Comparison of ENCODE assay signal across 23 mouse cellular contexts in the genomic region with DNA sequence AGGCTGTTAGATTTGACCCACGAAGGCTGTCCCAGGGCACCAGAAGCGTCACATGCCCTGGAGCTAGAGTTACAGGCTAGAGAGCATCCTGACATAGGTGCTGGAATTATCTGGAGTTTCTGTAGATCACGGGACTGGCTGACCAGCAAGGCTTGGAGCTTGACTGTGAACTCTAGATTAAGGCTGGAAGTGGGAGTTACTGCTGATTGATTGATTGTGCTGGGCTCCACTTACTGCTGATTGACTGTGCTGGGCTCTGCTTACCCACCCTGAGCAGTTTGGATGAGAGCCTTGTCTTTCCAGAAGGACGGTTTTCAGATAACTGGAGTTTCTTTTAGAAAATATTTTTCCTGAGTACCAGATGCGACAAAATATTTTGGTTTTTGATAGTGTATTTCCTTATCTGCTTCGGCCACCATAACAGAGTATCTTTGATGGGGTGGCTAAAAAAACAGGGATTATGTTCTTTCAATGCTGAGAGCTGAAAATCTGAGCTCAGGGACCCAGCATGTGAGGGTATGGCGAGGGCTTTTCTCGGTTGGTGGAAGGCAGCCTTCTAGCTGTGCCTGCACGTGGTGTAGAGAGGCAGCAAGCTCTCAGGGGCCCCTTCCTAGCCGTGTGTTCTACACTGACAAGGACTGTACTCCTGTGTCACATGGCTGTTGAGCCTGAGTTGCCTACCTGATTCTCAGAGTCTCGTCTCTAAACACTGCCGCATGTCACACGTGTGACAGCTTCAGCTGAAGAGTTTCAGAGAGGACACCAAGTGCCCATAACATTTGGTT.
A peak's percentile ranks its signal among the peaks of the same experiment; 100 is the strongest.
DNase-seq lines count a peak whose midpoint lies in the region; ATAC-seq and TF ChIP-seq lines count a peak whose summit lies in the region.
"Had no signal": no experiment of that assay in that cellular context is flagged by ENCODE, and none has a peak within 500 bp of the region (broad histone marks: within the 10 kb centered on the region; RNA-seq: fewer than 3 reads in every experiment).

No protein-coding gene starts in this region.

- no peak for TF ChIP-seq POLR2A in heart, adult 2 months (IDR thresholded peaks at IDR 0.05; ENCODE audit: insufficient read depth, low read depth, low read length)

- H3K27me3 ChIP-seq in heart, embryonic 11.5 days (ENCODE audit: control insufficient read depth, insufficient read depth, low read length) = no peaks in the 10 kb centered on the region
- no peaks in the 10 kb centered on the region for H3K27me3 ChIP-seq in heart, adult 2 months (ENCODE audit: control insufficient read depth, insufficient read depth, low read length)
- H3K27me3 ChIP-seq in intestine, embryonic 15.5 days (replicated peaks) = no peaks in the 10 kb centered on the region
- H3K27me3 ChIP-seq in intestine, postnatal 0 days (replicated peaks; ENCODE audit: control insufficient read depth, insufficient read depth, low read length) = no peaks in the 10 kb centered on the region
- H3K27me3 ChIP-seq in liver, embryonic 11.5 days (replicated peaks; ENCODE audit: control insufficient read depth, insufficient read depth, low read length) = no peaks in the 10 kb centered on the region
- H3K27me3 ChIP-seq in liver, embryonic 12.5 days (replicated peaks) = no peaks in the 10 kb centered on the region
- H3K27me3 ChIP-seq in intestine, embryonic 16.5 days (replicated peaks; ENCODE audit: control insufficient read depth, insufficient read depth, low read length) = no peaks in the 10 kb centered on the region
- H3K27me3 ChIP-seq: liver, embryonic 13.5 days; midbrain, embryonic 15.5 days; stomach, embryonic 15.5 days had no signal

- peak overlapping the region; percentile 60 for H3K27ac ChIP-seq in heart, embryonic 11.5 days (ENCODE audit: low read depth, low read length)
- H3K27ac ChIP-seq in heart, adult 2 months = no peak overlapping the region
- H3K27ac ChIP-seq in intestine, embryonic 15.5 days = no peak overlapping the region
- no peak overlapping the region for H3K27ac ChIP-seq in intestine, postnatal 0 days (ENCODE audit: low read depth, low read length)
- no peak overlapping the region for H3K27ac ChIP-seq in liver, embryonic 11.5 days (ENCODE audit: low read depth, low read length)
- no peak overlapping the region for H3K27ac ChIP-seq in liver, embryonic 12.5 days
- 0 out of 2 replicates have a peak overlapping the region, but pooled peaks have one; percentile 6 for H3K27ac ChIP-seq in intestine, embryonic 16.5 days (ENCODE audit: low read length)
- H3K27ac ChIP-seq: liver, embryonic 13.5 days; midbrain, embryonic 15.5 days; stomach, embryonic 15.5 days had no signal

- peak overlapping the region; percentile 25 for H3K4me2 ChIP-seq in heart, embryonic 11.5 days
- no peak overlapping the region for H3K4me2 ChIP-seq in intestine, embryonic 15.5 days (replicated peaks)
- no peak overlapping the region for H3K4me2 ChIP-seq in intestine, postnatal 0 days (replicated peaks; ENCODE audit: low read depth)
- no peak overlapping the region for H3K4me2 ChIP-seq in liver, embryonic 11.5 days
- H3K4me2 ChIP-seq in liver, embryonic 12.5 days = no peak overlapping the region
- no peak overlapping the region for H3K4me2 ChIP-seq in intestine, embryonic 16.5 days (ENCODE audit: low read depth, low read length)
- H3K4me2 ChIP-seq: liver, embryonic 13.5 days; midbrain, embryonic 15.5 days; stomach, embryonic 15.5 days had no signal

- 34% methylated on average over 13 of the region's 13 CpGs for WGBS in heart, embryonic 11.5 days (ENCODE audit: insufficient replicate concordance)
- WGBS in heart, adult 2 months = 48% methylated on average over 13 of the region's 13 CpGs
- WGBS in intestine, embryonic 15.5 days = 73% methylated on average over 13 of the region's 13 CpGs
- WGBS in intestine, postnatal 0 days = 72% methylated on average over 13 of the region's 13 CpGs
- 58% methylated on average over 13 of the region's 13 CpGs for WGBS in liver, embryonic 11.5 days
- 60% methylated on average over 13 of the region's 13 CpGs for WGBS in liver, embryonic 12.5 days (ENCODE audit: insufficient replicate concordance)
- WGBS in intestine, embryonic 16.5 days = 70% methylated on average over 13 of the region's 13 CpGs

- ATAC-seq in heart, embryonic 11.5 days (replicated peaks; ENCODE audit: insufficient number of reproducible peaks, low FRiP score, low TSS enrichment) = peak; percentile 65
- ATAC-seq in intestine, embryonic 15.5 days = 0 out of 2 replicates have a peak, but pooled peaks have one; percentile 56
- ATAC-seq in intestine, postnatal 0 days = no peak
- 0 out of 2 replicates have a peak, but pooled peaks have one; percentile 31 for ATAC-seq in liver, embryonic 11.5 days (replicated peaks; ENCODE audit: low FRiP score)
- no peak for ATAC-seq in liver, embryonic 12.5 days
- ATAC-seq in intestine, embryonic 16.5 days = peak; percentile 50; the same call in 1 of the 2 replicates
- ATAC-seq: hindbrain, embryonic 16.5 days; midbrain, embryonic 15.5 days had no signal

- no peaks in the 10 kb centered on the region for H3K36me3 ChIP-seq in heart, embryonic 11.5 days (ENCODE audit: control insufficient read depth, insufficient read depth, low read length)
- peaks cover 7% of the 10 kb centered on the region for H3K36me3 ChIP-seq in heart, adult 2 months (ENCODE audit: control insufficient read depth, insufficient read depth, low read length)
- 0 out of 2 replicates have a peak, but pooled peaks cover 2% of the 10 kb centered on the region for H3K36me3 ChIP-seq in intestine, embryonic 15.5 days
- no peaks in the 10 kb centered on the region for H3K36me3 ChIP-seq in intestine, postnatal 0 days (ENCODE audit: control insufficient read depth, insufficient read depth)
- no peaks in the 10 kb centered on the region for H3K36me3 ChIP-seq in liver, embryonic 11.5 days (ENCODE audit: control insufficient read depth, insufficient read depth, low read length)
- no peaks in the 10 kb centered on the region for H3K36me3 ChIP-seq in liver, embryonic 12.5 days
- no peaks in the 10 kb centered on the region for H3K36me3 ChIP-seq in intestine, embryonic 16.5 days (ENCODE audit: control insufficient read depth, insufficient read depth, low read length)
- H3K36me3 ChIP-seq: liver, embryonic 13.5 days; midbrain, embryonic 15.5 days; stomach, embryonic 15.5 days had no signal

- no peak overlapping the region for H3K4me3 ChIP-seq in heart, embryonic 11.5 days (ENCODE audit: low read depth, low read length)
- no peak overlapping the region for H3K4me3 ChIP-seq in heart, adult 2 months
- no peak overlapping the region for H3K4me3 ChIP-seq in intestine, embryonic 15.5 days (replicated peaks)
- no peak overlapping the region for H3K4me3 ChIP-seq in intestine, postnatal 0 days (ENCODE audit: low read depth, low read length)
- H3K4me3 ChIP-seq in liver, embryonic 11.5 days (ENCODE audit: low read depth, low read length) = no peak overlapping the region
- no peak overlapping the region for H3K4me3 ChIP-seq in liver, embryonic 12.5 days
- no peak overlapping the region for H3K4me3 ChIP-seq in intestine, embryonic 16.5 days (ENCODE audit: low read length)
- H3K4me3 ChIP-seq: liver, embryonic 13.5 days; midbrain, embryonic 15.5 days; myocyte; stomach, embryonic 15.5 days had no signal

- TF ChIP-seq CTCF in heart, adult 2 months (IDR thresholded peaks at IDR 0.05) = no peak
- no peak for TF ChIP-seq CTCF in intestine, postnatal 0 days (IDR thresholded peaks at IDR 0.05; ENCODE audit: low read depth)

- intact Hi-C loops in heart, adult 2 months (cut with DNase I) = no loop called here
- intact Hi-C loops in left cerebral cortex, postnatal 14 days (cut with DNase I) = no loop called here

- H3K9me3 ChIP-seq in heart, embryonic 11.5 days (replicated peaks; ENCODE audit: control insufficient read depth, low read length) = no peaks in the 10 kb centered on the region
- no peaks in the 10 kb centered on the region for H3K9me3 ChIP-seq in intestine, embryonic 15.5 days
- H3K9me3 ChIP-seq in intestine, postnatal 0 days (ENCODE audit: control insufficient read depth) = no peaks in the 10 kb centered on the region
- H3K9me3 ChIP-seq in liver, embryonic 11.5 days (ENCODE audit: control insufficient read depth, low read length) = no peaks in the 10 kb centered on the region
- H3K9me3 ChIP-seq in liver, embryonic 12.5 days (replicated peaks) = no peaks in the 10 kb centered on the region
- H3K9me3 ChIP-seq in intestine, embryonic 16.5 days (ENCODE audit: control insufficient read depth, low read length) = no peaks in the 10 kb centered on the region
- H3K9me3 ChIP-seq: liver, embryonic 13.5 days; midbrain, embryonic 15.5 days; stomach, embryonic 15.5 days had no signal

- peaks cover 22% of the 10 kb centered on the region for H3K4me1 ChIP-seq in heart, embryonic 11.5 days (ENCODE audit: control insufficient read depth, insufficient read depth, low read length)
- peaks cover 7% of the 10 kb centered on the region for H3K4me1 ChIP-seq in heart, adult 2 months (ENCODE audit: control insufficient read depth, insufficient read depth, low read length)
- peaks cover 11% of the 10 kb centered on the region; the same call in 1 of the 2 replicates for H3K4me1 ChIP-seq in intestine, embryonic 15.5 days (replicated peaks)
- no peaks in the 10 kb centered on the region for H3K4me1 ChIP-seq in intestine, postnatal 0 days (replicated peaks; ENCODE audit: control insufficient read depth, insufficient read depth, low read length)
- H3K4me1 ChIP-seq in liver, embryonic 11.5 days (replicated peaks; ENCODE audit: control insufficient read depth, insufficient read depth, low read length) = 0 out of 2 replicates have a peak, but pooled peaks cover 5% of the 10 kb centered on the region
- peaks cover 6% of the 10 kb centered on the region; the same call in 1 of the 2 replicates for H3K4me1 ChIP-seq in liver, embryonic 12.5 days
- H3K4me1 ChIP-seq in intestine, embryonic 16.5 days (ENCODE audit: control insufficient read depth, insufficient read depth, low read length) = 0 out of 2 replicates have a peak, but pooled peaks cover 7% of the 10 kb centered on the region
- H3K4me1 ChIP-seq: liver, embryonic 13.5 days; midbrain, embryonic 15.5 days had no signal

- H3K79me2 ChIP-seq in heart, adult 2 months (replicated peaks; ENCODE audit: control insufficient read depth, insufficient read depth, low read length) = peaks cover 2% of the 10 kb centered on the region; the same call in 1 of the 2 replicates

- no peak for TF ChIP-seq EP300 in heart, adult 2 months (IDR thresholded peaks at IDR 0.05; ENCODE audit: insufficient read depth, low read depth, low read length)

- no peak for DNase-seq in heart, adult 2 months
- DNase-seq in liver, embryonic 11.5 days (ENCODE audit: low spot score) = no peak
- no peak for DNase-seq in left cerebral cortex, postnatal 14 days (ENCODE audit: low spot score in 2 of 2)
- DNase-seq: adrenal gland, postnatal 36 days; cerebellum, adult 18-20 months; cerebellum, postnatal 25 days; embryo, embryonic 11 days; gastrocnemius, postnatal 10 days; kidney, adult 9 months; left cerebral cortex, postnatal 4 days; liver, embryonic 13.5 days; retina, postnatal 1 day; thymus, adult 18-20 months; thymus, postnatal 4 days had no signal

- no peak overlapping the region for H3K9ac ChIP-seq in heart, embryonic 11.5 days (ENCODE audit: low read depth, low read length)
- H3K9ac ChIP-seq in heart, adult 2 months (ENCODE audit: low read depth, low read length) = no peak overlapping the region
- no peak overlapping the region for H3K9ac ChIP-seq in intestine, embryonic 15.5 days
- H3K9ac ChIP-seq in intestine, postnatal 0 days (ENCODE audit: low read depth, low read length) = no peak overlapping the region
- no peak overlapping the region for H3K9ac ChIP-seq in liver, embryonic 11.5 days (ENCODE audit: low read depth, low read length)
- no peak overlapping the region for H3K9ac ChIP-seq in liver, embryonic 12.5 days
- H3K9ac ChIP-seq in intestine, embryonic 16.5 days (ENCODE audit: low read depth, low read length) = no peak overlapping the region
- H3K9ac ChIP-seq: liver, embryonic 13.5 days; midbrain, embryonic 15.5 days; stomach, embryonic 15.5 days had no signal

Comparison
In these comparisons a context has a peak if more than half of its experiments do, and no peak if none do; other contexts are left out.
1. ATAC-seq: peak in heart, embryonic 11.5 days (single experiment), intestine, embryonic 15.5 days (single experiment), liver, embryonic 11.5 days (single experiment) and intestine, embryonic 16.5 days (single experiment); none in intestine, postnatal 0 days (single experiment) and liver, embryonic 12.5 days (single experiment).
2. H3K27ac ChIP-seq: peak in heart, embryonic 11.5 days (single experiment) and intestine, embryonic 16.5 days (single experiment); none in heart, adult 2 months (single experiment), intestine, embryonic 15.5 days (single experiment), intestine, postnatal 0 days (single experiment), liver, embryonic 11.5 days (single experiment) and liver, embryonic 12.5 days (single experiment).